Mouse (Mus musculus) fat pad, adult 2 months (tissue): ENCODE results near the gene Chrm5.

Experiments used
- DNase-seq: peaks from one replicate; pipeline ENCODE4 v3.0.0-alpha.2; 2011; ENCODE audit warnings: low read depth, low spot score; ENCODE audit errors: extremely low read depth

Chrm5 gene

GRCm38 (mm10) chr2:112480669-112481068 lies at the start of gene Chrm5:
TSS of gene Chrm5 (minus strand) at chr2:112480769.
- DNase-seq = no peak

GRCm38 (mm10) chr2:112526933-112527332 lies 46.4 kb upstream of the Chrm5 start:
- no peak for DNase-seq

- no peak for DNase-seq
Measured at GRCm38 (mm10) chr2:112520526-112521482, 40.2 kb upstream of the Chrm5 start.

GRCm38 (mm10) chr2:112518541-112518940 lies 38.0 kb upstream of the Chrm5 start:
- no peak for DNase-seq

DNA sequence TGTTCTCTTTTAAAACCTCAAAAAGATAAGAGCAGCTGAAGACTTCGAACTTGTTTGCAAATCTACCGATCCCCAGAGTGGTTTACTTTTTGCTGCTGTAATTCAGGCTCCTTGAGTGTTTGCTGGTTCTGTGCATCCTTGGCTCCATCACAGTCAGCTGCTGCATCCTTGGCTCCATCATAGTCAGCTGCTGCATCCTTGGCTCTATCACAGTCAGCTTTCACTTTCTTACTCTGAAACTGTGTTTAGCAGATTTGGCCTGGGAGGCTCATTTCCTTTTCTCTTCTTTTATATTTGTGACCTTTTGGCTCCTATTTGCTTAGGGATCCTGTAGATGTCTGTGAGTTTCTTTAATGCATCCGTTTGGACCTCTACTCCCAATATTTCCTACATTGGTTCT lies 36.6 kb upstream of the Chrm5 start:
- DNase-seq = no peak

DNA sequence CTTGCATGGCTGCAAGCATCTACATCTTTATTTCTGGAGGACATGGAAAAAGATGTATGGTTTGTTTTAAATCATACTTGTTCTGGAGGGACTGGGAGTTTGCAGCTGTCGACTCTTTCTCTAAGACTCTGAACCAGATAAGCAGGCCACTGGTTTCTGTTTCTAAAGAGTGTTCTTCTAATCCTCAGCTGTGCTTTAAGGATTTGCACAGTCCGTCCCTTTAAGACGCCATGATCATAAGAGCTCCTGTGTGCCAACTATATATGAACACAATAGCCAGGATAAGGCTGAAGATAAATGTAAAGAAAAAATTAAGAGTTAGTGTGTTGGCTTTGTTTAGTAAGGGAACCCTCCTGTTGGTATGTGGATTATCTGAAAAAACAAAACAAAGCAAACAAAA lies 36.2 kb upstream of the Chrm5 start:
- no peak for DNase-seq

DNA sequence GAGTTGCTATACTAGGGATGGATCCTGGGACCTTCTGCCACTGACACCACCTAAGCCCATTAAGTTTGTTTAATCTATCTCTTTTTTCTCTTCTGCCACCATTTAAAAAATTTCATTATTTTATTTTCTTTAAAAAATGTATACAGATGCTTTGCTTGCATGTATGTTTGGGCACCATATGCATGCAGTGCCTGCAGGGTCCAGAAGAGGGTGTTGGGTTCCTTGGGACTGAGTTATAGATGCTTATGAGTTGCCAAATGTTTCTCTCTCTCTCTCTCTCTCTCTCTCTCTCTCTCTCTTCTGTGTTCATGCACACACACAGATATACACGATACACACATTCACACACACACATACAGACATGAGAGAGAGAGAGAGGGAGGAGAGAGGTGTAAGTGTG lies 32.5 kb upstream of the Chrm5 start:
- no peak for DNase-seq

DNA sequence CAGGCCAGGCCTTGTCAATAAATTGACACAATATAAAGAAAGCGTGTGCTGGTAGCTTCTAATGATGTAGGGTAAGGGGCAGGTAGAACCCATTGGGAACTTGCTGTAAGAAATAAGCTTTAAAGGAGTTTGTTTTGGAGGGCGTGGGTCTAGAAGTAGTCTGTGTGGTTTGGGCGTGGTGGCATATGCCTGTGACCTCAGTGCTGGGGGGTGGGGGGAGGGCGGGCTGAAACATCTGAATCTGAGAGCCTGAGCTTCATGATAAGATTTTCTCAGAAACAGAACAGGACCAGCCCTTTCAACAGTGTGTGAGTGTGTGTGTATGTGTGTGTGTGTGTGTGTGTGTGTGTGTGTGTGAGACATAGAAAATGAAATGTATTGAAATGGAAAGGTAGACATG lies 29.6 kb upstream of the Chrm5 start:
- no peak for DNase-seq

DNA sequence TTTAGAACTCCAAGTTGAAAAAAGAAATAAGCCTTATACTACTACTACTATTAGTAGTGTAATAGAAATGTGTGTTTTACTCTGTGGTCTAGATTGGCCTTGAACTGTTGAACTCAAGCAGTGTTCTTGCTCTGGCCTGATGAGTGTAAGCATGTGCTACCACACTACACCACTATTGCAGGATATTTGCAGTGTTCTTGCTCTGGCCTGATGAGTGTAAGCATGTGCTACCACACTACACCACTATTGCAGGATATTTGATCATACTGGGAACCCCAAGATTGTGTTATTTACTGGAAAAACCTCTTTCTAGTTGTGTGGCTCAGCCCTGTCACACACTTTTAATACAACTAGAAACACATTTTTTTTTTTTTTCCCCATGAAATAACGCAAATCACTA lies 26.9 kb upstream of the Chrm5 start:
- DNase-seq = no peak

GRCm38 (mm10) chr2:112506841-112507435 lies 26.4 kb upstream of the Chrm5 start:
- DNase-seq = no peak

GRCm38 (mm10) chr2:112503978-112504377 lies 23.4 kb upstream of the Chrm5 start:
- no peak for DNase-seq

GRCm38 (mm10) chr2:112501209-112501608 lies 20.6 kb upstream of the Chrm5 start:
- no peak for DNase-seq

DNA sequence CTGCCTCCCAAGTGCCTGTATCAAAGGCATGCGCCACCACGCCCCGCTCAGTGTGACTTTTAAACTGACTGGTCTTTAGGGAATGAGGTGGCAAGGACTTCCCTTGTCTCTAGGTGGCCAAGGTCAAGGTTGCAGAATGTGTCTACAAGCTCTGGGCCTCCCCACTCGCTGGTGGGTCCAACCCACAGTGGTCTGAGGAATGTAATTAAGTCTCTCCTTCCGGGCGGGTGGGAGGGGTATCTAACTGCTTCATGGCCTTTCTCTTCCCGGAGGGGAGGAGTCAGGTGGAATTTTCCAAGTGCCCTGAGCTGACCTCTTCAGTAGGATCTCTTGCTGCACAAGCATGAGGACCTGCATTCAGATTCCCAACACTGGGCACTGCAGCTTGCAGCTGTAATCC lies 17.3 kb upstream of the Chrm5 start:
- no peak for DNase-seq

- no peak for DNase-seq
Measured at GRCm38 (mm10) chr2:112493539-112494260, 13.1 kb upstream of the Chrm5 start.

- DNase-seq = no peak
Measured at GRCm38 (mm10) chr2:112492856-112493538, 12.4 kb upstream of the Chrm5 start, which contains the start of gene Aven. TSS of gene Aven (plus strand) at chr2:112492964.

GRCm38 (mm10) chr2:112492431-112492855 lies 11.9 kb upstream of the Chrm5 start:
- DNase-seq = no peak

DNA sequence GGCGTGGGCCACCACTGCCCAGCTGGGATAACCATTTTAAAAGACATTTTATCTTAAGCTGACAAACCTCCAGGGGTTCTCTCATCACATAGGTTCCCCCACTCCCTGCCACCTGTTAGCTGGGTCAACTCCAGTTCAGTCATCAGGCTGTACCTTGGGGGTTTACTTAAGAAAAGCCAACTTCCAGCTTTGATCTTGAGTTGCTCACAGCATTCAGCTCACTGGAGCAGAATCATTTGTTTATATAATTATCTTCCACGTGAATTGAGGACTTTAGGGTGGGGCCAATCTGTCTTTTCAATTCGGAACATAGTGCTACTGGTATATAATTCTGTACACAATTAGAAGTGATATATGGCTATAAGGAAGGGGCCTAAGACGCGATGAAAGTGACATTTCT lies 11.1 kb upstream of the Chrm5 start:
- DNase-seq = no peak

GRCm38 (mm10) chr2:112490483-112491196 lies 10.1 kb upstream of the Chrm5 start:
- no peak for DNase-seq

DNA sequence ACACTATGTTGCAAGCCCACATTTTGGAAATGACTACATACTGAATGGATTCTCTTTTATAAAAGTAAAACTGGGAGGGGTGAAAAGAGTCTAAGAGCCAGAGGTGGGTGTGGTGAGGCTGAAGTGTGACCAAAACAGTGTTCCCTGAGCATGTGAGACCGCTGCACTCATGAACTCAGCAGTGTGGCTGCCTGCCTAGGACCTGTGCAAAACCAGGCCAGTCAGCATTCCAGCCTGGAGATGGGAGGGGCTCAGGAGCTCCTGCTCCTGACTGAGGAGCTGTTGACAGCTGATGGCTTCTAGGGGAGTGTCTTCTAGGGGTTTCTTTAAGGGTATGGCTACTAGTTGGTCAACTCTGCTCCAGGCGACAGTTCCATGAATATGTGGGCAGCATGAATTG lies 4.3 kb upstream of the Chrm5 start:
- no peak for DNase-seq

DNA sequence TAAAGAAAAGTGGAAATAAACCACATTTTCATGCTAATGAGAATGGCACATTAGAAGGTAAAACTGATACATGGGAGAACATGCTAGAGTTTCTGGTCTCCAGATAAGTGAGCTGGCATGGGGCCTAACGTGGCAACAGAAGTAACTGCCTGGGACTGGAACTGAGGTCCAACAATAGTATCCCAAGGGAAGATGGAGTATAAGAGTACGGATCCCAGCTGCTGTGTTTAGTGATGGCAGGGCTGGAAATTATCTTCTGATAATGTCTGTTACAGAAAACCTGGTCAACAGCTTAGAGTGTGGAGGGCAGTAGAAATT lies 2.7 kb upstream of the Chrm5 start:
- no peak for DNase-seq
